Mouse (Mus musculus) forebrain, embryonic 12.5 days (tissue): ENCODE measurements around the gene Bhmt2. TPM values are rescaled to one million over a fixed set of nuclear protein-coding genes. Genes with fewer than 3 reads are reported as not detected.
A peak's percentile ranks its signal among the peaks of the same experiment; 100 is the strongest.

Source experiments
- ATAC-seq: fragments of 200-750 bp; cut with Nextera tagmentation; 2 replicates; pipeline ENCODE4 v1.8.0; 2017; ENCODE audit warnings: moderate TSS enrichment; ENCODE audit not compliant: low FRiP score
- H3K27ac ChIP-seq: fragments of 300-500 bp; sonication (generic); 2 replicates; pipeline ENCODE4 v1.5.1; 2016; ENCODE audit warnings: mild to moderate bottlenecking
- H3K27me3 ChIP-seq: fragments of 300-500 bp; sonication (generic); 2 replicates; pipeline ENCODE4 v1.6.1; 2016; ENCODE audit warnings: mild to moderate bottlenecking
- H3K36me3 ChIP-seq: fragments of 300-500 bp; sonication (generic); replicated peaks from 2 replicates; pipeline ENCODE4 v1.6.1; 2016; ENCODE audit warnings: mild to moderate bottlenecking
- H3K4me1 ChIP-seq: fragments of 300-500 bp; sonication (generic); 2 replicates; pipeline ENCODE4 v1.6.1; 2016
- H3K4me2 ChIP-seq: fragments of 300-500 bp; sonication (generic); 2 replicates; pipeline ENCODE4 v1.6.1; 2016; ENCODE audit warnings: mild to moderate bottlenecking, moderate library complexity
- H3K4me3 ChIP-seq: fragments of 300-500 bp; sonication (generic); replicated peaks from 2 replicates; pipeline ENCODE4 v1.5.1; 2016; ENCODE audit warnings: mild to moderate bottlenecking
- H3K9ac ChIP-seq: fragments of 300-500 bp; sonication (generic); 2 replicates; pipeline ENCODE4 v1.6.1; 2016; ENCODE audit warnings: mild to moderate bottlenecking
- H3K9me3 ChIP-seq: fragments of 300-500 bp; sonication (generic); 2 replicates; pipeline ENCODE4 v1.6.1; 2016
- WGBS: fragments of 180-500 bp; shearing (Covaris S2); methylation state at CpG from one replicate; pipeline ENCODE4 v1.1.7; 2016; 5-methylcytosine and 5-hydroxymethylcytosine counted together
- polyA plus RNA-seq: library from polyadenylated mRNA; unstranded; fragments of >200 nt; fragmentation: Nextera tagmentation; extraction: Ambion mirVana; gene quantifications from 2 replicates; pipeline ENCODE4 v1.2.1, GENCODE M21; 2016

The Bhmt2 gene
- polyA plus RNA-seq = not detected in 2 replicates

DNA sequence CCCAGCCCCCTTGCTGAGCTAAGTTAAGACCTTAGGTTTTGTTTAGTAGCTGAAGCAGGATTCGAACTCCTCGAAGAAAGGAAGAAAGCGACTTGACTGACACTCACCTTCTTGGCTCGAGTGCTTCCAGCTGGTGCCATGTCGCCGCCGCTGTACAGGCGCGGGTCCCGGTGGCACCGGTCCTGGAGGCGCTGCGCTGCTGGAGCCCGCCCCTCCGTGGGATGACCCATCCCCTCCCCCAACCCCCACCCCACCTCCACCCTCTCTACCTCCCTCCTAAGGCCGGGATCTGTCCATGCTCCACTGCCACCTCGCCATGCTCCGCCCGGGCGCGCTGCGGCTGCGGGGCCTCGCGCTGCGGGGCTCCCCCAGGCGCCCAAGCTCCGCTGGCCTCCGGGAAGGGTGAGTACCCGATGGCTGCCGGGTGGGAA is at the start of gene Bhmt2, which contains the start of gene Dmgdh:
Bhmt2 (minus strand) TSS at position 172 of the 431 bp plus-strand sequence.
Dmgdh (plus strand) TSS at position 303 of the 431 bp plus-strand sequence.
- Histone ChIP-seq H3K4me3 (0 out of 2 replicates have a peak within 1 kb of the TSS, but pooled peaks have one; percentile 16), H3K36me3 (no peaks in the 10 kb centered on the region), H3K27ac (no peak within 1 kb of the TSS), H3K27me3 (peaks cover 14% of the 10 kb centered on the region), H3K4me1 (no peaks in the 10 kb centered on the region), H3K4me2 (peak within 1 kb of the TSS; percentile 36), H3K9ac (no peak within 1 kb of the TSS), H3K9me3 (no peaks in the 10 kb centered on the region)
- 7% methylated on average over 30 of the region's 31 CpGs for WGBS
- ATAC-seq = no peak

GRCm38 (mm10) chr13:93723455-93723854 is 49.4 kb upstream of the Bhmt2 start:
- Histone ChIP-seq H3K4me3 (no peak overlapping the region), H3K36me3 (no peaks in the 10 kb centered on the region), H3K4me2 (no peak overlapping the region), H3K27me3 (no peaks in the 10 kb centered on the region), H3K27ac (no peak overlapping the region), H3K9ac (no peak overlapping the region), H3K4me1 (no peaks in the 10 kb centered on the region), H3K9me3 (no peaks in the 10 kb centered on the region)
- no peak for ATAC-seq
- WGBS = 91% methylated on average over 3 of the region's 3 CpGs

DNA sequence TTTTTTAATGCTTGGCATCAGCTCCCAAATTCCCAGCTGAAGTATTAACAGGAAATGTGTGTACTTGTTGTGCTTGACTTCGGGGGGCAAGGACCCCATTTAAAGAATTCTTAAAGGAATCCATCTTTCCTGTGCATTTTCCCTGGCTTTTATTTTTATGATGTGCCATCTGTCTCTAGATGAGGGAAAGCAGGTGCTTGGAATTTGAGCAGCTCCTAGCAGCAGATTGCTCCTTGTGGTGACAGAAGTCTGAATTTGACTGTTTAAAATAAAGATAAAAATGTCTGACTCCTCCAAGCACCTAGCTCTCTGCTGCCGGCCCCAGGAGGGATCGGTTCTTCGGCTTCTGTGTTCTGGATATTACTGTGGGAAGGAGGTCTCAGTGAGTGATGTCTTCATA is 47.8 kb upstream of the Bhmt2 start:
- Histone ChIP-seq H3K9me3 (no peaks in the 10 kb centered on the region), H3K9ac (no peak overlapping the region), H3K4me2 (no peak overlapping the region), H3K27ac (no peak overlapping the region), H3K36me3 (no peaks in the 10 kb centered on the region), H3K27me3 (no peaks in the 10 kb centered on the region), H3K4me3 (no peak overlapping the region), H3K4me1 (no peaks in the 10 kb centered on the region; the same call in 1 of the 2 replicates)
- no peak for ATAC-seq
- WGBS = 89% methylated on average over 4 of the region's 4 CpGs

- Histone ChIP-seq H3K27ac (no peak overlapping the region), H3K9me3 (no peaks in the 10 kb centered on the region), H3K36me3 (no peaks in the 10 kb centered on the region), H3K4me3 (no peak overlapping the region), H3K4me1 (no peaks in the 10 kb centered on the region; the same call in 1 of the 2 replicates), H3K27me3 (no peaks in the 10 kb centered on the region), H3K4me2 (no peak overlapping the region), H3K9ac (no peak overlapping the region)
- ATAC-seq = no peak
- 4% methylated on average over 7 of the region's 7 CpGs for WGBS
Measured at GRCm38 (mm10) chr13:93718948-93719347, 44.8 kb upstream of the Bhmt2 start.

GRCm38 (mm10) chr13:93717113-93717512 is 43.0 kb upstream of the Bhmt2 start:
- Histone ChIP-seq H3K9ac (no peak overlapping the region), H3K27ac (no peak overlapping the region), H3K4me2 (no peak overlapping the region), H3K9me3 (no peaks in the 10 kb centered on the region), H3K36me3 (no peaks in the 10 kb centered on the region), H3K4me1 (no peaks in the 10 kb centered on the region; the same call in 1 of the 2 replicates), H3K4me3 (no peak overlapping the region), H3K27me3 (no peaks in the 10 kb centered on the region)
- no peak for ATAC-seq
- 44% methylated on average over 7 of the region's 7 CpGs for WGBS

- Histone ChIP-seq H3K4me1 (no peaks in the 10 kb centered on the region; the same call in 1 of the 2 replicates), H3K9me3 (no peaks in the 10 kb centered on the region), H3K27me3 (no peaks in the 10 kb centered on the region), H3K36me3 (no peaks in the 10 kb centered on the region), H3K4me3 (no peak overlapping the region), H3K27ac (no peak overlapping the region), H3K9ac (no peak overlapping the region), H3K4me2 (no peak overlapping the region)
- no peak for ATAC-seq
- 91% methylated on average over 3 of the region's 3 CpGs for WGBS
Measured at GRCm38 (mm10) chr13:93713826-93714225, 39.7 kb upstream of the Bhmt2 start.

GRCm38 (mm10) chr13:93712362-93712761 is 38.3 kb upstream of the Bhmt2 start:
- Histone ChIP-seq H3K4me3 (no peak overlapping the region), H3K27ac (no peak overlapping the region), H3K36me3 (no peaks in the 10 kb centered on the region), H3K9ac (no peak overlapping the region), H3K27me3 (no peaks in the 10 kb centered on the region), H3K9me3 (no peaks in the 10 kb centered on the region), H3K4me2 (no peak overlapping the region), H3K4me1 (no peaks in the 10 kb centered on the region; the same call in 1 of the 2 replicates)
- WGBS = 92% methylated on average over 4 of the region's 4 CpGs
- no peak for ATAC-seq

GRCm38 (mm10) chr13:93711226-93711625 is 37.1 kb upstream of the Bhmt2 start:
- no peak overlapping the region for H3K27ac ChIP-seq
- no peaks in the 10 kb centered on the region for H3K9me3 ChIP-seq
- H3K36me3 ChIP-seq = no peaks in the 10 kb centered on the region
- no peaks in the 10 kb centered on the region for H3K4me1 ChIP-seq
- no peak overlapping the region for H3K4me2 ChIP-seq
- H3K4me3 ChIP-seq = no peak overlapping the region
- H3K27me3 ChIP-seq = no peaks in the 10 kb centered on the region
- no peak for ATAC-seq
- 95% methylated on average over 4 of the region's 4 CpGs for WGBS
- no peak overlapping the region for H3K9ac ChIP-seq

DNA sequence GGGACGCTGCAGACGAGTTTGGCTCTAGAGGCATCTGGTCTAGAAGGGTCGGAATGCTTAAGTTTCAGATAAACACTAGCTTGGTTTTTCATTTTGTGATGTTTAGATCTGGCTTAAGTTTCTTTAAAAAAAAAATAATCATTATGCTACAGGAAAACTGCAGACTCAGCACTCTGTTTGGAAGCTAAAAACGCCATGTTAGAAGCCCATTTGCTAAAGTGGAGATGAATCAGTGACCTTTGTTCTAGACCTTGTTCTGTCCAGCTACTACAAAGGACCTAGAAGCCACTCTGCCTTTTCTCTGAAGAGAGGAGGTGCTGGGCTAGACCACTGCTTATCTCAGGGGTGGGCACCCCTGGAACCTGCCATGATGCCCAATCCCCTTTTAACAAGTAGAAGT is 36.2 kb upstream of the Bhmt2 start:
- no peak for ATAC-seq
- no peaks in the 10 kb centered on the region for H3K9me3 ChIP-seq
- H3K4me2 ChIP-seq = no peak overlapping the region
- no peak overlapping the region for H3K27ac ChIP-seq
- no peaks in the 10 kb centered on the region; the same call in 1 of the 2 replicates for H3K4me1 ChIP-seq
- H3K4me3 ChIP-seq = no peak overlapping the region
- H3K36me3 ChIP-seq = no peaks in the 10 kb centered on the region
- no peaks in the 10 kb centered on the region for H3K27me3 ChIP-seq
- WGBS = 93% methylated on average over 4 of the region's 4 CpGs
- H3K9ac ChIP-seq = no peak overlapping the region

DNA sequence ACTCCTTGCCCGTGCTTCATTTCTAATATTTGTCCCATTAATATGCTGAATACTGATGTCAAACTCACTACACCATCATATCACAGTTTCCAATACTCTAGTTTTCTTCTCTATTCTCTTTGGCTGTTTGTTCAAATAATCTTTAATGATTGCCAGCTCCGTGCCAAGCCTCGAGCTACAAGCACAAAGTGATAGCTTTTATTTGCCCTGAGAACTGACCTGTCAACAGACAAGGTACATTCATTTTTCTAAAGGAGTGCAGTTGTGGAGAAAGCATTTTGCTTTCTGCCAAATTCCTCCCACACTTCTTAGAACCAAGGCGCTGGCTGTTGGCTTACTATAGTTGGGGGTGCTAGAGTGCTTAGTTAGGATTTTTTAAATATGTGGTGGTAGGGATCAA is 33.2 kb upstream of the Bhmt2 start:
- no peaks in the 10 kb centered on the region for H3K36me3 ChIP-seq

DNA sequence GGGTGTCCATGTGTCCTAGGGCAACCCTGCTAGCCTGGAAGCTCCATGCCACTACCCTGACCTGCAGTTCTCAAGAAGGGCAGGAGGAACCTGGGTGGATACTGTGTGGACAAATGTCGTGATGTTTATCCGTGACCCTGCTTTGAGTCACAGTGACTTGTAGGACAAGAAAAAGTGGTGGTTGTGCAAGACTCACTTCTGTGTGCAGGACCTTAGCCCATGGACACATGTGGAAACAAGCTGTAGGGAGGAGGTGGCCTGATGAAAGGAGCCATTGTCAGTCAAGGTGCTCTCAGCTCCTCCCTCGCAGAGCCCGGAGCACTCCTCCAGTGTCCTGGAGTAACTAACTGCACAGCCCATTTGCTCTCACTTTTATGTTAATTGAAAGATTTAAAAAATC is 31.6 kb upstream of the Bhmt2 start:
- Histone ChIP-seq H3K27ac (no peak overlapping the region), H3K36me3 (no peaks in the 10 kb centered on the region), H3K4me1 (no peaks in the 10 kb centered on the region; the same call in 1 of the 2 replicates), H3K9me3 (no peaks in the 10 kb centered on the region), H3K4me3 (no peak overlapping the region), H3K4me2 (no peak overlapping the region), H3K27me3 (no peaks in the 10 kb centered on the region), H3K9ac (no peak overlapping the region)
- WGBS = 78% methylated on average over 4 of the region's 4 CpGs
- ATAC-seq = no peak

More for the DNA sequence above, 33.2 kb upstream of the Bhmt2 start:
- H3K4me3 ChIP-seq = no peak overlapping the region
- ATAC-seq = no peak
- WGBS = 91% methylated on average over 4 of the region's 4 CpGs
- H3K9ac ChIP-seq = no peak overlapping the region
- no peaks in the 10 kb centered on the region for H3K27me3 ChIP-seq
- no peak overlapping the region for H3K27ac ChIP-seq
- H3K9me3 ChIP-seq = no peaks in the 10 kb centered on the region
- H3K4me1 ChIP-seq = no peaks in the 10 kb centered on the region; the same call in 1 of the 2 replicates
- no peak overlapping the region for H3K4me2 ChIP-seq

DNA sequence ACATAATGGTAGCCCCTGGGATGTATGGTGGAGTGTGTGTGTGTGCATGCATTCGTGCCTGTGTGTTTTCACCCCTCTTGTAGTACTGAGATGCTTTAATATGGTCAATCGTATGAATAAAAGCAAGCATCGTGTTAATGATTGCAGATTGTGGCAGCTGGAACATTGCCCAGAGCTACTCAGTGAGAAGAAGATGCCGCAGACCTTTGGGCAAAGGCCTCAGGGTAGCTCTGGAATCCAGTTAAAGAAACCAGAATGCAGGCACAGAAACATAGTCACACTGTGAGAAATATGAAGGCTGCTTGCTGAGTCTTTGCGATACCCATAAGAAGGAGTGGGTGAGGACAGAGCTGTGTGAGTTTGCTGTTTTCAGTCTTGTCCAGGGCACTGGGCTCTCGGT is 24.8 kb upstream of the Bhmt2 start:
- no peak for ATAC-seq
- no peak overlapping the region for H3K9ac ChIP-seq
- 84% methylated on average over 6 of the region's 6 CpGs for WGBS
- H3K9me3 ChIP-seq = no peaks in the 10 kb centered on the region
- no peak overlapping the region for H3K4me2 ChIP-seq
- no peaks in the 10 kb centered on the region for H3K4me1 ChIP-seq
- H3K36me3 ChIP-seq = no peaks in the 10 kb centered on the region
- H3K27me3 ChIP-seq = no peaks in the 10 kb centered on the region
- H3K4me3 ChIP-seq = no peak overlapping the region
- H3K27ac ChIP-seq = no peak overlapping the region

GRCm38 (mm10) chr13:93690821-93691220 is 16.7 kb upstream of the Bhmt2 start:
- no peaks in the 10 kb centered on the region for H3K9me3 ChIP-seq
- H3K36me3 ChIP-seq = no peaks in the 10 kb centered on the region
- no peaks in the 10 kb centered on the region for H3K27me3 ChIP-seq
- no peak overlapping the region for H3K4me3 ChIP-seq
- ATAC-seq = no peak
- no peak overlapping the region for H3K27ac ChIP-seq
- WGBS = 79% methylated on average over 1 of the region's 1 CpGs
- no peaks in the 10 kb centered on the region; the same call in 1 of the 2 replicates for H3K4me1 ChIP-seq
- H3K9ac ChIP-seq = no peak overlapping the region
- H3K4me2 ChIP-seq = no peak overlapping the region
